Mouse (Mus musculus) G1E-ER4 (cell line): ENCODE results near the gene Man2a2. TPM values are rescaled to one million over a fixed set of nuclear protein-coding genes. Genes with fewer than 3 reads are reported as not detected.

ENCODE experiments used
- GATA1 ChIP-seq: IDR thresholded peaks from one replicate; pipeline ENCODE4 v1.8.0; 2012; ENCODE audit warnings: low read length, inconsistent platforms
- polyA plus RNA-seq: library from polyadenylated mRNA; stranded (reverse); fragments of >175 nt; gene quantifications from 2 replicates; pipeline ENCODE4 v1.2.3, GENCODE M21; 2012

Man2a2 gene
- polyA plus RNA-seq, 1 experiment = 23.0 TPM

DNA sequence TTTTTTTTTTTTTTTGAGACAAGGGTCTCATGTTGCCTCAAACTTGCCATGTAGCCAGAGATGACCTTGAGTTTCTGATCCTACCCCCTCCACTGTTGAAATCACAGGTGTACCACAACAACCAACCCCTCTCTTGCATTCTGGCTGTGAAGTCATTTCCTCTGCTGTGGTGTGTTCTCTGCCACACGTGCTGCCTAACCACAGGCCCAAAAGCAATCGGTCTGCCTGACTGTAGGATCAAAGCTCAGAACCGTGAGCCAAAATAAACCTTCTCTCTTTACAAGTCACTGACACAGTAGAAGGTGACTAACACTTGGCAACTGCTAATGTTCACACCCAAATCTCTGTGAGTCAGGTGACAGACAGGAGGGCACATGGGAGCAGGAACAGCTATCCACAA is 10.7 kb downstream of the Man2a2 start:
- TF ChIP-seq GATA1 = no peak

DNA sequence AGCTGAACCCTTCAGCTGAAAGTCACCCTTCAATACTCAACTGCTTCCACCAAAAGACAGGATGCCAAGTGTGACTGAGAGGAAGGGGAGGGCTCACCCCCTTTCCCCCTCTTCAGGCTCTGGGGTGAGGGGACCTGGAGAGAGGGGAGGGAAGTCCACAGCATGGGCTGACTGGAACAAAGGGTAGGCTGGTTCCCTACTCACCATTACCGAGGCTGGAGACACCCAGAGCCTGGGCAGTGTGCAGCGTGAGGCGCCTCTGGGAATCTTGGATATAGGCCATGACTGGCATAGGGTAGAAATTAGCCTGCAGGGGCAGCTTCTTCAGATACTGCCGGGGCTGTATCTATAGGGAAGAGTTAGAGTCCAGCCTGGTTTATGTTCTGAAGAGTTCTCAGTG is 13.1 kb downstream of the Man2a2 start:
- no peak for TF ChIP-seq GATA1

DNA sequence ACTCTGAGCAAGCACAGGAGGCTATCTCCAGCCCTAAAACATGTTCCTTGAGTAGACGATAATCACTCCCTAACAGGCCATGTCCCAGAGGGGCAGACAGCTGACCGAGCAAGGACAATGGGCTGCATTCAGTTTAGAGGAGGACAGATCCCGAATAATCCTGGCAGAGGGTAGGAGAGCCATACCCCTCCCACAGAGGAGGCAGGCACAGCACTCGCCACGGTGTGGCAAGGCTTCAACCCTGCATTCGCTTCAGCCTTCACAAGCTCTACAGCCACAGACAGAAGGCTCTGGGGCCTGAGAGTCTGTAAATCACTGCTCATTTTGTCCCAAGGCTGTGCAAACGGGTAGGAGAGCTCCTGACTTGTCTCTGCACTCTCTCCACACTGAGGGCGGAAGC is 14.0 kb downstream of the Man2a2 start:
- no peak for TF ChIP-seq GATA1

DNA sequence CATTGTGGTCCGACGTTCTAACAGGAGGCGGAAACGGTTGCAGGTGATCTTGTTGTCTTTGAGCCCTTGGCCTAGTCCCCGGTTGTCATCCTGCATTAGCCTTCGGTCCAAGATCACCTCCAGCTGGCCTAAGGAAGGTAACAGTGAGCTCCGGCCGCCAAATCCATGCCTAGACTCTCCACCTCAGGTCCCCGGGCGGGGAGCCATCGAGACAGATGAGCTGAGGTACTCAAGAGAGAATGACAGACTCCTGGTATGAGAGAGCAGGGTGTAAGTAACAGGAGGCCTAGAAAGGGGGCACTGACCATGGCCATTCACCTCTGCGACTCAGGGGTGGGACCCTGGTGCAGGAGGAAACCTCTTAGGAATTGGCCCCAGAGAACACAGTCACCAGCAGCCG is 14.8 kb downstream of the Man2a2 start:
- TF ChIP-seq GATA1 = no peak

DNA sequence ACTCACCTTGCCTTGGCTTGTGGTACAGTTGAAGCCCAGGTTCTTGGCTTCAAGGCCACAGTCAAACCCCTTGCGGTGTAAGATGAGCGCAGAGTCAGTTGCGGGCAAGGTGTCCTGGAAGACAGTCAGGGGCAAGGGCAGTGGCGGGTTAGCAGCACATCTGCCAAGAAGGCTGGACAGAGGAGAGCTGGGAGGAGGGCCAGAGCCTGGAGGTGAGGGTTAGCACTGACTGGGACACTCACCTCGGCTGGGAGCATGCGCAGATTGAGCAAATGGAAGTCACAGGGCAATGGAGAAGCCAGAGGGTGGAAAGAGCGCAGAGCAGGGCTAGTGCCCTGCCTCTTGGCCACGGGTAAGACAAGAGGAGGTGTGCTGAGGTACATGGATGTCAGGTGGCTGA is 18.3 kb downstream of the Man2a2 start:
- no peak for TF ChIP-seq GATA1

DNA sequence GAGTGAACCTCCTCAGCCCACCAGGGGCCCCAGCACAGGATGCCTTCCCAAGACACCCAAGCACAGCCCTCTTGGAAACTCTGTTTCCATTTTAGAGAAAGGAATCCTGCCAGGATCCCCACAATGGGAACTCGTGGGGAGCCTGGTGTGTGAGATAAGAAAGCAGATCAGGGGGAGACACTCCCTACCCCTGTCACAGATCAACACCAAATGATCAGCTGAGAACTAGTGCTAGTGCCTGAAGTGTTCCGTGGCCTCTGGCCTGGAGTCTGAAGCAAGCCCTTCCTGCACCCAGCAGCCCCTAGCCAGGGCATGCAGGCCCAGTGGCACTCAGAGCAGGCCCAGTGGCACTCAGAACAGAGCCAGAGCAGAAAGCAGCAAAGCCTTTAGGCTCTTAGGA is 20.4 kb downstream of the Man2a2 start:
- TF ChIP-seq GATA1 = no peak

DNA sequence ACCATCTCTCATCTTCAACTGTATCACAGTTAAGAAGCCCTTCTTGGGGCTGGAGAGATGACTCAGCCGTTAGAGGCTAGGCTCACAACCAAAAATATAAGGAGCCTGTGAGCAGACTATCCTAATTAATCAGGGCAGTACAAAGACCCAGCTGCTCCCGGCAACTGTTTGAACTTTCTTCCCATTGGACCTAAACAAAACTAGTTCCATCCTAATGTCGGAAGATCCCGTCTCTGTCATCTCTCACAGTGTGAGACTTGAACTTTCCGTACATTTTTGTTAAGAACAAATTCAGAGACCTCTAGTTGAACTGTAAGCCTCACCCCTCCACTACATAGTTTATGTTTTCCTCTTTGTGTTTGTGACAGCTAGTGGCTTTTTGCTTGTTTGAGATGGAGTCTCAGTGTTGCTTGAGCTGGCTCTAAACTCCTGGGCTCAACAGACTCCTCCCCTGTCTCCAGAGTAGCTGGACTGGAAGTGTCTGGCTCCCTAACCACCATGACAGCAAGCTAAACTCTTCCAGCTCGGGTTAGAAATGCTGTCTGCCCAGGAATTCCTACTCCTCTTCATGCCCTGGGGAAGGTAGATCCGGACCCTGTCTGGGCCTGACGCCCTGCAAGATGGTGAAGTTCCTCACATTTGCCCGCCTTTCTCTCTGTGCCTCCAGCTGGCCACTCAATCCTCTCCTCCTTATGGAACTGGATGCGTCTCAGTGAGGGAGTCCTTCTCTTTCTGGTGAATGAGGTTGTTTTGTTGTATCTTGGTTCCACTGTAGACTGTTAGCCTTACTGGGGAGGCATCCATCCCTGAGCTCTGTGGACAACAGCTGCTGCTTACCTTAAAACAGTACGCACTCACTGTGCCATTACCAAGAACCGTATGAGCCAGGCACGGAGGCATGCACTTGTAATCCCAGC is 23.2 kb downstream of the Man2a2 start:
- TF ChIP-seq GATA1 = no peak

DNA sequence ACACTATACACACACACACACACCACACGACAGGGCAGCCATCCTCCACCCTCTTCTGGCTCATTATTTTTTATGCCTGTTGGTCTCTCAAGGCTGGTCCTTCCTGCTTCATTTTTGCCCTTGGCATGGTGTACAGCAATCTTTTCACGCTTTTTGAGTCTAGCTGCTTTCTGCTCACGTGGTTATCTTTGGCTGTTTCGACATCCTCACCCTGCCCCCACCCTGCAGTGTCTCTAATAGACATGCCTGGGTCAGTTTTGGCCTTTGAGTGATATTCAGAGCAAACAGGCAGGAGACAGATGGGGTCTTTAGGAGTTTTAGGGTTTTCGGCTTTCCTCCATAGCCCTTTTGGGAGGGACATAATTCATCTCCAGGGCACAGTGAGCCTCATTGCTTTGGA is 24.3 kb downstream of the Man2a2 start:
- TF ChIP-seq GATA1 = no peak

DNA sequence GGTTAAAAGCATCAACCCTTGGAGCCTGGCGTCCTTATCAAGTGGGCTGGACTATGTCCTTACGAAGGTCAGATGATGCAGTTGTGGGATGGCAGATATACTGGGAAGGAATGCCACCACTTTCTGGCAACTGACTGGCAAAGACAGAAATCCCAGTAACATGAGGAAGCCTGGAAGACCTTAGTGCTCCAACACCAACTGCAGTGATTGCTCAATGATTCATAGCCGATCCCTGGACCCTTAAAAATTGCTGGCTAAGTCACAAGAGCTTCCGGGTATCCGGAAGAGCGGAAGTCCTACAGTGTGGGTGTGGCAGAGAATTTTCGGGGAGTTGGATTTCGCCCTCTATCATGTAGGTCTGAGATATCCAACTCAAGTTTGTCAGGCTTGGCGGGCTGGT is 25.0 kb downstream of the Man2a2 start:
- no peak for TF ChIP-seq GATA1

DNA sequence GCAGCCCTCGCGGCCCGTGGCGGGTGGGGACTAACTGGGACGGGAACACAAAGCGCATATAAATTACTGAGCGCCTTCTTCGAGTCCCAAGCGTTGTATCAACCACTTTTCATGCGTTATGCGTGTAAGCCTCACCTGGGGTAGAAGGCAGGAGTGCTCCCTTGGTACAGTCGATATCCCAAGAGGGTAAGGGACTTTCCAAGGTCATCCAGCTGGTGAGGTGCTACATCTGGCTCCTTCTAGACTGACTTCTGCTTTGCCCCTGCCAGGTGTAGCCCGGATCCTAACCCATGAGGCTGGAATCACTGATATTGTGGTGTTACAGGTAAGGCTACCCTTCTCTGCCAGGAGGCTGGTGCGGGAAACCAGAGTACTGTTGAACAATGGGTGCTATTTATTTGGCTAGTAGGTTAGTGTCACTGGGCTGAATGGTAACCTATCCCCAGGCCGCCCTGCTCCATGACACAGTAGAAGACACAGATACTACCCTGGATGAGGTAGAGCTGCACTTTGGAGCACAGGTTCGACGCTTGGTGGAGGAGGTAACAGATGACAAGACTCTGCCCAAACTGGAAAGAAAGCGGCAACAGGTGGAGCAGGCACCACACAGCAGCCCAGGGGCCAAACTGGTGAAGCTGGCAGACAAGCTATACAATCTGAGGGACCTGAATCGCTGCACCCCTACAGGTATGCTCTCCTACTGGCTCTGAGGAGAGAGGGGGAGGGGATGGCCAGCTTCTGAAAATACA is 27.7 kb downstream of the Man2a2 start:
- no peak for TF ChIP-seq GATA1

DNA sequence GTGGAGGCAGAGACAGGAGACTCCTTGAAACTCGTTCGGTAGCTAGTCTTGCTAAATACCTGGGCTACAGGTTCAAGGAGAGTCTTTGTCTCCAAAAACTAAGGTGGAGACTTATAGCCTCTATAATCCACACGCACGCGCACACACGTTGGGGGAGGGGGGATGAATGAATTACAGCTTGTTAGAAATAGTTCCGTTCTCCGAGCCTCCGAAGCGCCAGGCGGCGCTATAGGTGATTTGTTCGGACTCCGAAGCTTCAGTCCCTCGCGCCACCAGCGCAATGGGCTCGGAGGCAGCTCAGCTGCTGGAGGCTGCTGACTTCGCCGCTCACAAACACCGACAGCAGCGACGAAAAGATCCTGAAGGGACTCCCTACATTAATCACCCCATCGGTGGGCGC is 28.3 kb downstream of the Man2a2 start, which contains the start of gene Hddc3:
TSS of gene Hddc3 (plus strand) at position 247 of the 400 bp plus-strand sequence.
- TF ChIP-seq GATA1 = no peak

DNA sequence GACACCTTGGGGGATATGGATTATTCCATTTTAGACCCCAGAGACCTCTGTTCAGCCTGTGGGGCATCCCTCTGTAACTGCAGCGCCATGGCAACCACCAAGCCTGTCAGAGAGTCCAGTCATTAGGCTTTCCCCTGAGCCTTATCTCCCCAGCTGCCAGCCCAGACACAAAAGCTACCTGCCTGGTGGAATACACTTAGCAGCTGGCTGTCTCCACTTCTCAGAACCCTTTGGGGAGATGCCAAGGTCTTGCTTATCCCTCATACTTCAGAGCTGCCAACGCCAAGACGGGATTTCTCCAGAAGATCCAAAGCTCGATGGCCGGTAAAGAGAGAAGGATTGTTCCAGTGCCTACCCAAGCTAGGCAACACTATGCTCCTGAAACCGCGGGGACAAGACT is 29.4 kb downstream of the Man2a2 start:
- TF ChIP-seq GATA1 = no peak

DNA sequence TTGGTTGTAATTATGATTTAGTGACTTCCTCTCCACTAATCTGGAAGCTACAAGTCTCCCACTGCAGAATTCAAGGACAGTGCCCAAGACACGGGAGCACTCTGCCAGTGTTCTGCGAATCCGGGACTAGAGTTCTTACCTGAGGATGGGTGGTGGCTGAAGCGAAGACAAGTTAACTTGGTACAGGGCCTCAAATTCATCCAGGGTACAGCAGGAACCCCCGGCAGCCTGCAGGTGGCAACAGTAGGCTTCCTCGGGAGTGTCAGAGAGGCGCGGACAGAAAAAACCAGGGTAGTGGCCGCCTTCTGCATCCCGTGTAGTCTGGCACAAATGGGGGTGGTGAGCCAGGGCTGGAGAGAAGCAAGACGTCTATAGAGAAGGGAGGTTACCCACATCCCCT is 30.4 kb downstream of the Man2a2 start, which contains the start of gene Unc45a:
TSS of gene Unc45a (minus strand) at position 213 of the 400 bp plus-strand sequence.
- TF ChIP-seq GATA1 = no peak

DNA sequence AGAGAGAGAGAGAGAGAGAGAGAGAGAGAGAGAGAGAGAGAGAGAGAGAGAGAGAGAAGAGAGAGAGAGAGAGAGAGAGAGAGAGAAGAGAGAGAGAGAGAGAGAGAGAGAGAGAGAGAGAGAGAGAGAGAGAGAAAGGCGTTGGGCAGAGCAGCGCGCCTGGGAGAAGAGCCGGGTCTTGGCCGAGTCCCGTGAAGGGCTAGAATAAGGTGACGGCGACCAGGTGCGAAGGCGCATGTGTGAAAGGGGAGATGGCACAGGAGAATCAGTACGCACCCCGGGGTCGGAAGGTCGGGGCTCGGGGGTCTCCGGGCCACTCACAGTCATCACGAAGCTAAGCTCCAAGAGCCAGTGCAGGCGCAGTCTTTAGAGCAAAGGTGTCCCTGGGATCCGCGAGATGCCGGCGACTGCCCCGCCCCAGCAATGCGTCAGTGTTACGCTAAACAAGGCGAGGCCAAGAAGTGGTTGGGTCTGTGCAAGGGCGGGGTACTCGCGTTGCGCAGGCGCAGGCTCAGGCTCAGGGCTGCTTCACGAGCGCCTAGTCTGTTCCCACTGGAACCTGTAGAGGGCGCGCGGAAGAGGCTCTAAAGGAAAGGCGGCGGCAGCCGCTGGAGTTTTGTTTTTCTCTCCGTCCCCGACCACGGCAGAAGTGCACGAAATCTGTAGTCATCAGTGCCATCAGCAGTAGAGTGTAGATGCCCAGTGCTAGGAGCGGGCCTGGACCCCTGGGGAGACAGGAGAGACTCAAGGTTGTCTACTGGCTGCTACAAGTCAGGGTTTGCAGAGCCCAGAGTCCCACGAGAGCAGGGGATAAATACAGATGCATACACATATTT is 31.2 kb downstream of the Man2a2 start:
- TF ChIP-seq GATA1 = no peak

DNA sequence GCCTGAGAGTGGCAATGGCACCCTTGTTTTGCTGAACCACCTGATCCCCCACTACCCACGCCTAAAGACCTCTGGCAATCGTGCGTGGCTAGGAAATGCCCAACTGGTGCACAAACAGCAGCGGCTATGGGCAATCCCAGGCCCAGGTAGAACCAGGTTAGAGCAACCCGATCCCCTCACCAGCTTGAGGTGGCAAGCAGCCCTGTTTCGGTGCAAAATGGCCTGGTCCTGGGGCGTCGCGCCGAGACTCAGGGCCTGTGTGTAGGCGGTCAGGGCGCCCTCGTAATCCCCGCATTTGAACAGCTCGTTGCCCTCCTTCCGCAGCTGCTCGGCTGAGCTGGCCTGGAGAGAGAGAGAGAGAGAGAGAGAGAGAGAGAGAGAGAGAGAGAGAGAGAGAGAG is 31.8 kb downstream of the Man2a2 start:
- no peak for TF ChIP-seq GATA1

DNA sequence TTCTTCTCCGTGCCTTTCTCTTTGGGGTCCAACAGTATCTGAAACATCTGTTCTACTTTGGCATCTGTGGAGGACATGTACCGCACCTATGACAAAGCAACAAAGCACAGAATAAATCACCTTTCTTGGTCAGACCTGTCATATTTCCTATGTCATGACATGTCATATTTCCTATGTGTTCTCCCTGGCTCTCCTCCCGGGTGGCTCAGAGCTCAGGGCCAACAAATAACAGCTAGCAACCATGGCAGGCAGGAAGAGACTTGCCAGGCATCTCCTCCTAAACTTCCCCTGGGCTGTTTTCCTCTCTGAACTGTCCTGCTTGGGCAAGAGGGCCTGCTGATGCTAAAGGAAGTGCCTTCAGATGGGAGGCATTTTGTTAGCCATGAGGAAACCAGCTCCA is 34.2 kb downstream of the Man2a2 start:
- no peak for TF ChIP-seq GATA1
